Mouse (Mus musculus) limb, embryonic 13.5 days (tissue): ENCODE results near the gene Gadd45a. TPM values are rescaled to one million over a fixed set of nuclear protein-coding genes. Genes with fewer than 3 reads are reported as not detected.

Source experiments
- ATAC-seq: fragments of 200-750 bp; cut with Nextera tagmentation; 2 replicates; pipeline ENCODE4 v1.8.0; 2017; ENCODE audit warnings: low read depth, moderate number of reproducible peaks, moderate TSS enrichment; ENCODE audit not compliant: low FRiP score
- H3K27ac ChIP-seq: fragments of 300-500 bp; sonication (generic); 2 replicates; pipeline ENCODE4 v1.5.1; 2015; ENCODE audit warnings: inconsistent platforms, mild to moderate bottlenecking, moderate library complexity
- H3K27me3 ChIP-seq: fragments of 300-500 bp; sonication (generic); 2 replicates; pipeline ENCODE4 v1.6.1; 2015; ENCODE audit warnings: mild to moderate bottlenecking, inconsistent platforms
- H3K36me3 ChIP-seq: fragments of 300-500 bp; sonication (generic); 2 replicates; pipeline ENCODE4 v1.6.1; 2015; ENCODE audit warnings: inconsistent platforms, mild to moderate bottlenecking, moderate library complexity
- H3K4me1 ChIP-seq: fragments of 300-500 bp; sonication (generic); 2 replicates; pipeline ENCODE4 v1.6.1; 2015; ENCODE audit warnings: inconsistent platforms
- H3K4me2 ChIP-seq: fragments of 300-500 bp; sonication (generic); replicated peaks from 2 replicates; pipeline ENCODE4 v1.6.1; 2015; ENCODE audit warnings: inconsistent platforms, mild to moderate bottlenecking, moderate library complexity
- H3K4me3 ChIP-seq: fragments of 300-500 bp; sonication (generic); 2 replicates; pipeline ENCODE4 v1.5.1; 2015; ENCODE audit warnings: moderate library complexity, mild to moderate bottlenecking, inconsistent platforms
- H3K9ac ChIP-seq: fragments of 300-500 bp; sonication (generic); 2 replicates; pipeline ENCODE4 v1.6.1; 2015; ENCODE audit warnings: mild to moderate bottlenecking, inconsistent platforms
- H3K9me3 ChIP-seq: fragments of 300-500 bp; sonication (generic); 2 replicates; pipeline ENCODE4 v1.6.1; 2016; ENCODE audit warnings: inconsistent platforms
- WGBS: fragments of 180-500 bp; shearing (Covaris S2); methylation state at CpG from one replicate; pipeline ENCODE4 v1.1.7; 2015; 5-methylcytosine and 5-hydroxymethylcytosine counted together
- polyA plus RNA-seq: library from polyadenylated mRNA; unstranded; fragments of >200 nt; fragmentation: Nextera tagmentation; extraction: Ambion mirVana; gene quantifications from 2 replicates; pipeline ENCODE4 v1.2.1, GENCODE M21; 2015

The Gadd45a gene
- 18.1 and 19.7 TPM in 2 replicates for polyA plus RNA-seq

DNA sequence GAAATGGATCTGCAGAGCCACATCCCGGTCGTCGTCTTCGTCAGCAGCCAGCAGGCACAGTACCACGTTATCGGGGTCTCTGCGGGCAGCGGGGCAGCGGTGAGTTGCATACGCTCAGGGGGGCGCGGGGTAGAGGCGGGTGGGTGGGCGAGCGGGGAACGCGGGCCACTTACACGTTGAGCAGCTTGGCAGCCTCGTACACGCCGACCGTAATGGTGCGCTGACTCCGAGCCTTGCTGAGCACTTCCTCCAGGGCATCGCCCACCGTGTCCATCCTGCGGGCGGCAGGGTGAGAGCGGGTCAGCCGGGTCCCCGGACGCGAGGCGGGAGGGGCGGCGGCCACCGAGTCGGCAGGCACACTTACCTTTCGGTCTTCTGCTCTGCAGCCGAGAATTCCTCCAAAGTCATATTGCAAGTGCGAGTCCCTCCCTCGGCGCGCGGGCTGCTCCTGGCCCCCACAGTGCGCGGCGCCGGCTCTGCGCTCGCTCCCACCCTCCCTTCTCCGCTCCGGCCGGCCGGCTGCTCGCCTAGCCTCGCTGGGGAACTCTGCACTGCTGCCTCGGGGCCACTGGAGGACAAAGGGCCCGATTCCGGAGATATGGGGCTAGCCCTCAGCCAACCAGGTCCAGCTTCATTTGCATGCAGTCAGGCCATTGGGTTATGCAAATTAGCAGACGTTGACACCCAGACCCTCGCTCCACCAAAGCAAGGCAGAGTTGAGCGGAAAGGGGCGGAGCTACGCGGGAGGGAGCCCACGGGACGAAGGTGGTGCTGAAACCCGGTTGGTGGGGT, at the start of gene Gadd45a:
Gene Gadd45a (minus strand): TSS at position 621 of the 792 bp plus-strand sequence.
- Histone ChIP-seq H3K27me3 (no peaks in the 10 kb centered on the region), H3K9ac (peak within 1 kb of the TSS; percentile 85), H3K4me3 (peak within 1 kb of the TSS; percentile 81), H3K9me3 (no peaks in the 10 kb centered on the region), H3K36me3 (no peaks in the 10 kb centered on the region), H3K4me2 (peak within 1 kb of the TSS; percentile 73), H3K4me1 (peaks cover 14% of the 10 kb centered on the region), H3K27ac (peak within 1 kb of the TSS; percentile 90)
- peak; percentile 98 for ATAC-seq
- under 1% methylated on average over 66 of the region's 69 CpGs for WGBS

DNA sequence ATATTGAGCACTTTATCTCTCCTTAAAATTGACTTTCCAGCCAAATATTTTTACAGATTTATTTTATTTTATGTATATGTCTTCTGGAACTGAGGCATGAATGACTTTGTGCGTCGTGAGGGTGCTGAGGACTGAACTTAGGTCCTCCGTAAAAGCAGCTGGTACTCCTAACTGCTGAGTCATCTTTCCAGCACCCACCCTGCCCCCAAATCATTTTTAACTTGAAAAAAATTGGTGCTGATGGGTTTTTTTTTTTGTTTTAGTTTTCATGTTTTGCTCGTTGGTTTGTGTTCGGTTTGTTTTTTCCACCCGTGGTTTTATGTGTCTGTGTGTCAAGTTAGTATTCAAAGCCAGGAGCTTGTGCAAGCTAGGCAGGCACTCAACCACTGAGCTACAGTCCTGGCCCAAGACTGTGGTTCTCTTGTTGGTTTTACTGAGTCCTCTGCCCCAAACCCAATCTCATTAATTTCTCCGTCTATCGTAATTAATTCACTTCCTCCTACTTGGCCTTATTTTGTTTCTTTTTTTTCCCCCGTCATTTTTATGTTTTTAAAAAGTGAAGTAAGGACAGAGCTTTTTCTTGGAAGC, 48.7 kb upstream of the Gadd45a start:
- no peak for ATAC-seq
- Histone ChIP-seq H3K9ac (no peak overlapping the region), H3K36me3 (no peaks in the 10 kb centered on the region)

DNA sequence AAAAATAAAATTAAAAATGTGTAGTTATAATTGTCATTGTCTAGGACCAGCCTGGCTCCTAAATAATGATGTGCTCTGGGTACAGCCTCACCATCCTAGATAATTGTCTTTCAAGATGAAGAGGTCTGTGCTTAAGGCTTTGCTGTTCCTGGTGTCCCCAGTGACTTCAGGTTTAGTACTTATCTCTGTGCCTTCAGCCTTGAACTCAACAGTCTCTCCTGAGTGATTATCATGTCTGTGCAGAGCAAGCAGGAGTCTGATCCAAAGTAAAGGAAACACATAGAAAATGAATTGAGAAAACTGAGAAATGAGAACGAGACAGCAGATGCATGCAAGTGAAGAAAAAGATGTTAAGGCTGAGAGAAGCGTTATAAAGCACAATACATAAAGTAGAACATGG, 47.2 kb upstream of the Gadd45a start:
- Histone ChIP-seq H3K27ac (no peak overlapping the region), H3K4me1 (0 out of 2 replicates have a peak, but pooled peaks cover 3% of the 10 kb centered on the region), H3K4me2 (no peak overlapping the region), H3K9me3 (no peaks in the 10 kb centered on the region), H3K4me3 (no peak overlapping the region), H3K9ac (no peak overlapping the region), H3K36me3 (no peaks in the 10 kb centered on the region), H3K27me3 (no peaks in the 10 kb centered on the region)
- no peak for ATAC-seq
- 93% methylated on average over 2 of the region's 2 CpGs for WGBS

More for the DNA sequence above, 48.7 kb upstream of the Gadd45a start:
- Histone ChIP-seq H3K4me1 (0 out of 2 replicates have a peak, but pooled peaks cover 3% of the 10 kb centered on the region), H3K4me3 (no peak overlapping the region), H3K27ac (no peak overlapping the region), H3K27me3 (no peaks in the 10 kb centered on the region), H3K9me3 (no peaks in the 10 kb centered on the region), H3K4me2 (no peak overlapping the region)
- WGBS = 81% methylated on average over 9 of the region's 9 CpGs

DNA sequence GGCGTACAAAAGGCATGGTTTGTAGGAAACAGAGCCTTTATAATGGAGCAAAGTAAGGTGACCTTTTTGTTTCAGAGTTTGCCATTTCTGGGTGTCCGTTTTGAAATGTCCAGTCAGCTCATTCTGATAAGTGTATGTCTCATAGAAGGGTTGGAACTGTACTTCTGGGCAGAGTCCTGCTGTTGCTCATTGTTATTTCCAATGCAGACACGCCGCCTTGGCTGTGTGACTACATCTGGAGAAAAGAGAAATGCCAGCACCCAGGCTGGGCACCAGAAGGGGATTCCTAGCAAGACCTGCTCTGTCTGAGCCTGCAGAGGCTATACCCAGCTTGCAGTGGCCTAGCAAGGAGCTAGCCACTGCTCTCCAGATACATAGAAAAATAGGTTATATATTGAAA, 43.9 kb upstream of the Gadd45a start:
- ATAC-seq = no peak
- Histone ChIP-seq H3K4me1 (peaks cover 18% of the 10 kb centered on the region), H3K4me3 (no peak overlapping the region), H3K27ac (no peak overlapping the region), H3K36me3 (no peaks in the 10 kb centered on the region), H3K27me3 (no peaks in the 10 kb centered on the region), H3K9ac (no peak overlapping the region), H3K4me2 (no peak overlapping the region), H3K9me3 (no peaks in the 10 kb centered on the region)
- WGBS = 86% methylated on average over 4 of the region's 4 CpGs

DNA sequence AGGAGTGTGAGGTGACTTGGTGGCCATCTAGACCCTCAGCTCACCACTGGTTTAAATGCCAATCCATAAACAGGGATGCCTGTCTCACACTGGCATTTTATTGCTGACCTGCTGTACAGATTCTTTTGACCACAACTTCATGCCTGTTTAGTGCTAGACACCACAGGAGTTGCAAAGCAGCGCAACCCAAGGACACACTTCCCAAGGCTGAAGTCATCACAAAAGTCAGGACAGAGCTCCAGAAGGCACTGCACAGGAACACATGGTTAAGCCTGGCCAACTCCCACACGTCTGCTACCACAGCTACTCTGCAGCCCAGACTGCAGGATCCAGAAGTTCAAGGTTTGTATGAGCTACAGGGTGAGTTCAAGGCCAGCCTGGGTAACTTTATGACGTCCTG, 40.8 kb upstream of the Gadd45a start:
- Histone ChIP-seq H3K27ac (no peak overlapping the region), H3K4me3 (no peak overlapping the region), H3K9me3 (no peaks in the 10 kb centered on the region), H3K9ac (no peak overlapping the region), H3K4me1 (peaks cover 18% of the 10 kb centered on the region), H3K36me3 (no peaks in the 10 kb centered on the region), H3K27me3 (no peaks in the 10 kb centered on the region), H3K4me2 (no peak overlapping the region)
- ATAC-seq = no peak
- 74% methylated on average over 3 of the region's 3 CpGs for WGBS

DNA sequence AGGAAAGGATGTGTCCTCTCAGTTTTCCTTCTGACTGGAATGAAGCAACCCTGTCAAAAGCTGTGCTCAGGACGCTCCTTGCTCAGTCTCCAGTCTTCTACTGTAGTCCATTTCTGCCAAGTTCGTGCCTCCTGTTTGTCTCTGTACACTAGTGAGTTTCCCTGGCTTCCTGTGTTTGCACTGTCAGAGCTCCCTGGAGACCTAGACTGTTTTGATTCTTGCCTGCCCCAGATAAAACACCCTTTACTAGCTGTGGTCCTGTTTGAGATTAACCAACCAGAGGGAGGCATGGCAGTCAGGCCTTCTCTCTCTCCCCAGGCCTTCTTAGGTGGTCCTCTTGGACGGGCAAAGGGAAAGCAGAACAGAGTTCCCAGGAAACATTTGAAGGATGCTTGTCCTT, 40.2 kb upstream of the Gadd45a start:
- ATAC-seq = no peak
- no peak overlapping the region for H3K4me3 ChIP-seq
- 33% methylated on average over 3 of the region's 3 CpGs for WGBS
- H3K9ac ChIP-seq = no peak overlapping the region
- H3K36me3 ChIP-seq = no peaks in the 10 kb centered on the region
- H3K9me3 ChIP-seq = no peaks in the 10 kb centered on the region
- 0 out of 2 replicates have a peak overlapping the region, but pooled peaks have one; percentile 11 for H3K27ac ChIP-seq
- no peak overlapping the region for H3K4me2 ChIP-seq
- H3K4me1 ChIP-seq = peaks cover 18% of the 10 kb centered on the region
- H3K27me3 ChIP-seq = no peaks in the 10 kb centered on the region

DNA sequence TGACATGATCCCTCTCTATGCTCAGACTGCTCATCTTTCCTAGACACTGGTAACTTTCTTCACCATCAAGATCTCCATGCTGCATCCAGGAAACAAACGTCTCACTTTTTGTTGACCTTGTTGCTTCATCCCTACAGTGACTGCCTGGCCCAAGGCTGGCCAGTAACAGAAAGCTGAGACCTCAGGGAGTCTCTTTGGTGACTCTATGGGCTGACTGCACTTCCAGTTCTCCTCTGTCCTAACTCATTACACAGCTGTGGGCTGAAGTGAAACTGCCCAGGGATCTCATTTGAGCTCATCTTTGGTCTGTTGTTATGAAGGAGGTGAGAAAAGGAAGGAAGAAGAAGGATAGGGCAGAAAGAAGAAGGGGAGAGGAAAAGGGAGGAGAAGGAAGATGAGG, 39.1 kb upstream of the Gadd45a start:
- no peak overlapping the region for H3K27ac ChIP-seq
- H3K27me3 ChIP-seq = no peaks in the 10 kb centered on the region
- no peak overlapping the region for H3K9ac ChIP-seq
- no peak overlapping the region for H3K4me3 ChIP-seq
- WGBS = 64% methylated on average over 1 of the region's 1 CpGs
- peaks cover 18% of the 10 kb centered on the region for H3K4me1 ChIP-seq
- no peaks in the 10 kb centered on the region for H3K36me3 ChIP-seq
- no peak for ATAC-seq
- no peaks in the 10 kb centered on the region for H3K9me3 ChIP-seq
- H3K4me2 ChIP-seq = no peak overlapping the region

DNA sequence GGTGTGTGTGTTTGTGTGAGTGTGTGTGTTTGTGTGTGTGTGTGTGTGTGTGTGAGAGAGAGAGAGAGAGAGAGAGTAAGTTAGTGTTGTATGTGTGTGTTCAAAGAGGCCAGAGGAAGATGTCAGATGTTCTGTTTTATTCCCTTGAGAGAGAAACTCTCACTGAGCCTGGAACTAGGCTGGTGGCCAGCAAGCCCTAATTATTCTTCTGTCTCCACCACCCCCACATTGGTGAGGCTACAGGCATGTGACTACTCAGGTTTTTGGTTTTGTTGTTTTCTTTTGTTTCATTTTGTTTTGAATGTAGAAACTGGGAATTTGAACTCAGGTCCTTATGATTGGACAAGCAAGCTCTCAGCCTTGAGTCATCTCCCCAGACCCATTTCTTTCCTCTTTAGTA, 37.6 kb upstream of the Gadd45a start:
- H3K9me3 ChIP-seq = no peaks in the 10 kb centered on the region
- ATAC-seq = no peak
- no peak overlapping the region for H3K27ac ChIP-seq
- no peaks in the 10 kb centered on the region for H3K36me3 ChIP-seq
- no peaks in the 10 kb centered on the region for H3K27me3 ChIP-seq
- peaks cover 18% of the 10 kb centered on the region for H3K4me1 ChIP-seq
- H3K9ac ChIP-seq = no peak overlapping the region
- H3K4me2 ChIP-seq = no peak overlapping the region
- H3K4me3 ChIP-seq = no peak overlapping the region

DNA sequence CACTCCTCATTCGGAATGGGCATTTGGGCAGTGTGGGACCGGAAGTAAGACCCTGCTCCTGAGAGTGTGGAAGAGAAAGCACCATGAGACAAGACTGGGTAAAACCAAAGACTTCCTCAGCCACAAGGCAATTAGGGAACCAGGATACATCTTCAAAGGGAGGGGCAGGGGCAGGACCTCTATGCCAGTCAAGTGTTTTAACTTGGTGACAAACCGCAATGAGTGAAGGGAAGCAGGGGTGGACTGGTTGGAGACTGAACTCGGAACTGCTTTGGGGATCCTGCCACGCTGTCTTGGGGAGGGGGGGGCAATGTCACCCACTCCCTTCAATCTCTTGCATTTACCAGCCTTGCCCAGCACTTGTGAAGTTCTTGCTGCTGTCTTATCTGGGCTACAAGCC, 36.7 kb upstream of the Gadd45a start:
- WGBS = 70% methylated on average over 5 of the region's 5 CpGs
- Histone ChIP-seq H3K27ac (no peak overlapping the region), H3K36me3 (no peaks in the 10 kb centered on the region), H3K9ac (no peak overlapping the region), H3K9me3 (no peaks in the 10 kb centered on the region), H3K4me1 (peaks cover 18% of the 10 kb centered on the region), H3K4me2 (no peak overlapping the region), H3K4me3 (no peak overlapping the region), H3K27me3 (no peaks in the 10 kb centered on the region)
- ATAC-seq = no peak

DNA sequence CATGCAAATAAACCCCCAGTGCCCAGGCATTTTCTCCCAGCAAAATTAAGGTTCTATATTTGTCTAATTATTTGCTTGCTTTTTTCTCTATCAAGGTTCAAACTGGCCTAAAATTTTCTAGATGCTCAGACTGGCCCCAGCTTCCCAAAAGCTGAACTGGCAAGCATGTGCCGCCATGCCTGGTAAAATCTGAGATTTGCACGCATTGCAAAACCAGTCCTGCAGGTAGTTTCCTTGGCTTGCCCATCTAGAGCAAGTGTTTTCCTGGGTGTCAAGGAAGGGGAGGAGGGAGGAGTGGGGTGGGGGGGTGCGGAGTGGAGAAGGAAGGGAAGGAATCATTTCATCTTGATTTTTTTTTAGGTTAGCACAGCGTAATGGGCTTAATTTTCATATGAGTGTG, 36.2 kb upstream of the Gadd45a start:
- Histone ChIP-seq H3K9me3 (no peaks in the 10 kb centered on the region), H3K4me1 (peaks cover 18% of the 10 kb centered on the region), H3K9ac (no peak overlapping the region), H3K4me3 (no peak overlapping the region), H3K36me3 (no peaks in the 10 kb centered on the region), H3K4me2 (no peak overlapping the region), H3K27ac (no peak overlapping the region), H3K27me3 (no peaks in the 10 kb centered on the region)
- no peak for ATAC-seq
- 85% methylated on average over 4 of the region's 4 CpGs for WGBS

DNA sequence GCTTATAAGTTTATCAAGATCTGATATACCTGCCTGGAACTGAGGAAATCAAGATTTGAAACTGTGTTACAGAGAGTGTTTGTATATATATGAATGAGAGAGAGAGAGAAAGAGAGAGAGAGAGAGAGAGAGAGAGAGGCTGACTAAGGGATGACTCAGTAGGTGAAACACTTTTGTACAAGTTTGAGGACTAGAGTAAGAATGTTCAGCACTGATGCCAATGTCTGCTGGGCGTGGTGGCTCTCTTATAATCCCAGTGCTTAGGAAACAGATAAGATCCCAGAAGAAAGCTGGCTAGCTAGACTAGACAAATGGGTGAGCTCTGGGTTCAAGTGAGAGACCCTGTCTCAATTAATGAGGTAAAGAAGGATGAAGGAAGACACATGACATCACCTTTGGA, 34.4 kb upstream of the Gadd45a start:
- Histone ChIP-seq H3K27me3 (no peaks in the 10 kb centered on the region), H3K27ac (no peak overlapping the region), H3K36me3 (no peaks in the 10 kb centered on the region), H3K4me2 (no peak overlapping the region), H3K9me3 (no peaks in the 10 kb centered on the region), H3K9ac (no peak overlapping the region), H3K4me1 (peaks cover 3% of the 10 kb centered on the region; the same call in 1 of the 2 replicates), H3K4me3 (no peak overlapping the region)
- no peak for ATAC-seq
- 87% methylated on average over 1 of the region's 1 CpGs for WGBS

DNA sequence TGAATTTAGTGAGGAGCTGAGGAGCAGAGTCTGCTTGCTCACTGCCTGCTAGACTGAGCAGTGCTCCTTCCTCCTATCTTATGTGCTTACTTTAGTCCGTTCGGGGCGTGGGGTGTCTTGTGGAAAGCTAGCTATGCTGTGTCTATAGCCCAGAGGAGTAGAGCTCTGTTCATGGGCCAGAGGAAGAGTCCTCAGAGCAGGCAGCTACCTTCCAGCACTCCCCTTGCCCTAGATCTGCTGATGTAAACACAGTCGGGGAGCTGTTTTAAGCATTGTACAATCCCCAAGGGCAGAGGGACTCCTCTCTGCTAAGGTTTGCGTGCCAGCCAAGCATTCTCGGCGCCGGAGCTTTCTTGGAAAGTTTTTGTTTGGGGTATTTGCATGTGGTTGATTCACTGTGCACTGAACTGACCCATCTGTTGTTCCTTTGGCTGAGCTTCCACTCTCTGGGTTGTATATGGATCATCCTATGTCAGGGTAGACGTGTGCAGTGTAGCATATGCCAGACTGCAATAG, 32.6 kb upstream of the Gadd45a start:
- 65% methylated on average over 9 of the region's 9 CpGs for WGBS
- Histone ChIP-seq H3K36me3 (no peaks in the 10 kb centered on the region), H3K4me3 (no peak overlapping the region), H3K27ac (no peak overlapping the region), H3K4me1 (no peaks in the 10 kb centered on the region), H3K9me3 (no peaks in the 10 kb centered on the region), H3K27me3 (no peaks in the 10 kb centered on the region), H3K9ac (no peak overlapping the region), H3K4me2 (no peak overlapping the region)
- ATAC-seq = no peak
